Mouse (Mus musculus) limb, embryonic 15.5 days (tissue): ENCODE measurements around the gene Cpeb2. TPM values are rescaled to one million over a fixed set of nuclear protein-coding genes. Genes with fewer than 3 reads are reported as not detected.

Experiments used
- ATAC-seq: fragments of 200-750 bp; cut with Nextera tagmentation; 2 replicates; pipeline ENCODE4 v1.8.0; 2017; ENCODE audit warnings: low read depth, moderate TSS enrichment; ENCODE audit not compliant: insufficient number of reproducible peaks, low FRiP score, low TSS enrichment
- H3K27ac ChIP-seq: fragments of 300-500 bp; sonication (generic); 2 replicates; pipeline ENCODE4 v1.5.1; 2015; ENCODE audit warnings: moderate library complexity, mild to moderate bottlenecking, inconsistent platforms
- H3K27me3 ChIP-seq: fragments of 300-500 bp; sonication (generic); 2 replicates; pipeline ENCODE4 v1.6.1; 2015; ENCODE audit warnings: inconsistent platforms
- H3K36me3 ChIP-seq: fragments of 300-500 bp; sonication (generic); 2 replicates; pipeline ENCODE4 v1.6.1; 2015; ENCODE audit warnings: inconsistent platforms
- H3K4me1 ChIP-seq: fragments of 300-500 bp; sonication (generic); 2 replicates; pipeline ENCODE4 v1.6.1; 2015; ENCODE audit warnings: inconsistent platforms
- H3K4me2 ChIP-seq: fragments of 300-500 bp; sonication (generic); 2 replicates; pipeline ENCODE4 v1.6.1; 2015; ENCODE audit warnings: mild to moderate bottlenecking, inconsistent platforms
- H3K4me3 ChIP-seq: fragments of 300-500 bp; sonication (generic); 2 replicates; pipeline ENCODE4 v1.5.1; 2015; ENCODE audit warnings: mild to moderate bottlenecking, inconsistent platforms
- H3K9ac ChIP-seq: fragments of 300-500 bp; sonication (generic); 2 replicates; pipeline ENCODE4 v1.6.1; 2015; ENCODE audit warnings: inconsistent platforms
- H3K9me3 ChIP-seq: fragments of 300-500 bp; sonication (generic); 2 replicates; pipeline ENCODE4 v1.6.1; 2016; ENCODE audit warnings: inconsistent platforms
- WGBS: fragments of 180-500 bp; shearing (Covaris S2); methylation state at CpG from one replicate; pipeline ENCODE4 v1.1.7; 2015; 5-methylcytosine and 5-hydroxymethylcytosine counted together
- polyA plus RNA-seq: library from polyadenylated mRNA; unstranded; fragments of >200 nt; fragmentation: Nextera tagmentation; extraction: Ambion mirVana; gene quantifications from 2 replicates; pipeline ENCODE4 v1.2.1, GENCODE M21; 2015

The Cpeb2 gene
- polyA plus RNA-seq, 1 experiment from 2014 or later, result 6.0 TPM

GRCm38 (mm10) chr5:43337212-43337611 is 104.2 kb downstream of the Cpeb2 start:
- Histone ChIP-seq H3K4me1 (no peaks in the 10 kb centered on the region), H3K9me3 (no peaks in the 10 kb centered on the region), H3K27ac (no peak overlapping the region), H3K27me3 (no peaks in the 10 kb centered on the region), H3K9ac (no peak overlapping the region), H3K36me3 (no peaks in the 10 kb centered on the region), H3K4me3 (no peak overlapping the region), H3K4me2 (no peak overlapping the region)
- WGBS, result 82% methylated on average over 1 of the region's 1 CpGs
- ATAC-seq, result no peak

- no peak overlapping the region for H3K27ac ChIP-seq
- H3K4me3 ChIP-seq, result no peak overlapping the region
- H3K27me3 ChIP-seq, result no peaks in the 10 kb centered on the region
- H3K9ac ChIP-seq, result no peak overlapping the region
- ATAC-seq, result no peak
- H3K36me3 ChIP-seq, result no peaks in the 10 kb centered on the region
- no peaks in the 10 kb centered on the region for H3K4me1 ChIP-seq
- H3K9me3 ChIP-seq, result no peaks in the 10 kb centered on the region
- WGBS, result 43% methylated on average over 10 of the region's 10 CpGs
- H3K4me2 ChIP-seq, result no peak overlapping the region
Observed at GRCm38 (mm10) chr5:43338771-43339475, 106.0 kb downstream of the Cpeb2 start.
